Mouse (Mus musculus) urinary bladder, adult 2 months (tissue): Measurements from ENCODE around the gene Ahcyl2. TPM values are rescaled to one million over a fixed set of nuclear protein-coding genes. Genes with fewer than 3 reads are reported as not detected.
"Not testable (repeated sequence)": the region's sequence is repeated elsewhere in the genome, so short reads cannot be mapped to it uniquely, and the experiment has no call there.

ENCODE experiments used
- DNase-seq: peaks from one replicate; pipeline ENCODE4 v3.0.0; 2022; ENCODE audit warnings: low spot score
- polyA plus RNA-seq: library from polyadenylated mRNA; depleted of rRNA; stranded (reverse); fragments of >200 nt; gene quantifications from 2 replicates; pipeline ENCODE4 v1.2.3, GENCODE M21; 2012; rRNA removed

Ahcyl2 gene
- 109 and 114 TPM in 2 replicates for polyA plus RNA-seq

DNA sequence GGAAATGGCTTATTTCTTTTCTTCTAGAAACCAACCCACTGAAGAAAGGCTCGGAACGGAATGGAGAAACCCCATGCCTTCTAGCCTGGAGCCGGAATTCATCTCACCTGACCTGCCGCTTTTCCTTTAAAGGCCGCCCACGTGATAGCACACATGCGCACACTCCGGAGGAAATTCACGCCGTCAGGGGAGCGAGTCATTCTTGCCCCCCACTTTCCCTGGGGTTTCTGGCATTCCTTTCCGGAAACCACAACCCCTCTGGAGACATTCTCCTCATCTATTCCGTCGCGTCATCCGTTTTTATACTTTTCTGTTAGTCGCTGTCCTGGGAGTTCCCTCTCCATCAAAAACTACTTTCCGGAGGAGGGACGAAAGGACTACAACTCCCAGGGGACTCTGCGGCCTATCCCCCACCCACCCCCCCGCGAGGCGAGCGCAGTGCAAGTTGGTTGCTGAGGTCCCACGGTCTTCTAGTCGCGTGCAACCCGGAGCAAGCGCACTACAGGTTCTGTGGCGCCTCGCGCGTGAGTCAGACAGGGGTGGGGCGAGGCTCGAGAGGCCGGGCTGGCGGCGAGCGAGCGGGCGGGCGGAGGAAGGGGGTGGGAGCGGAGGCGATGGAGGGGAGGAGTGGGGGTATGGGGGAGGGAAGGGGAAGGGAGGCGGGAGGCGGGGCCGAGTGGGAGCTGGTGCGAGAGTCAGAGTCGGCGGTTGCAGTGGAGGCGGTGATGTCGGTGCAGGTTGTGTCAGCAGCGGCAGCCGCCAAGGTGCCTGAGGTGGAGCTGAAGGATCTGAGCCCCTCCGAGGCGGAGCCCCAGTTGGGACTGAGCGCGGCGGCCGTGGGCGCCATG lies at the start of gene Ahcyl2:
Gene Ahcyl2 (plus strand): TSS at position 199 of the 848 bp plus-strand sequence.
- DNase-seq = peak; percentile 85

DNA sequence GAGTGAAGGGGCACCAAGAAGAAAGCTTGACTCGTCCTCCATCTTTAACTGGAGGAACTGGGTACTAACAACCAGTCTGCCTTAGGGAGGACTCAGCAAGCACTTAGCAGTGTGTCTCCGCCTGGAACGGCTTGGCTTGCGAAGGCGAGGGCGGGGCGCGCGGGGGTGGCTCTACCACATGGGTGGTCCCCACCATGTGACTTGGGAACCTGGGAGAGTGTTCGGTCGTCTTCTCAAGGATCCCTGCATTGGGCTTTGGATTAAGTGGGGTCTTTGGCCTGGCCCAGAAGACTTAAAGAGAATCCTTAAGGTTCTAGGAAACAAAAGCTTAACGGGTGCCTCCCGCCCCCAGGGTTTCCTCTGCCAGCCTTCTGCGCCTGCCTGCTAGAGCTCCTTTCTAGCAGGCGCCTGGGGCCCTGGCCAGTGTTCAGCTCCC lies 48.9 kb upstream of the Ahcyl2 start:
- DNase-seq = no peak

DNA sequence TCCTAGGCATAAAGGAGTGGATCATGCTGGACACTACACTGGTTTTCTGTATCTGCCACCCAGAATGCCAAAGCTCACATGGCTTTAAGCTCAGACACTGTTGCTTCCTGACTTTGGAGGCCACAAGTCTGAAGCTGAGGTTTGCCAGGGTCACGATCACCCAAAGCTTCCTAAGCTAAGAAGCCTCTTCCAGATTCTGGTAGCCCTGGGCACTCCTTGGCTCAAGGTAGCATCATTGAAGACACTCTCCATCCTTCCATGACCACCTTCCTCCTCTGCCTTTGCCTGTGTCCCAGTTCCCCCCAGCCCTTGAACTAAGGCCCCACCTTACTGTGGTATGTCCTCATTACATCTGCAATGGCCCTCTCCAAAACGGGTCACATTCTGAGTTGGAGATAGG lies 45.9 kb upstream of the Ahcyl2 start:
- DNase-seq = no peak

DNA sequence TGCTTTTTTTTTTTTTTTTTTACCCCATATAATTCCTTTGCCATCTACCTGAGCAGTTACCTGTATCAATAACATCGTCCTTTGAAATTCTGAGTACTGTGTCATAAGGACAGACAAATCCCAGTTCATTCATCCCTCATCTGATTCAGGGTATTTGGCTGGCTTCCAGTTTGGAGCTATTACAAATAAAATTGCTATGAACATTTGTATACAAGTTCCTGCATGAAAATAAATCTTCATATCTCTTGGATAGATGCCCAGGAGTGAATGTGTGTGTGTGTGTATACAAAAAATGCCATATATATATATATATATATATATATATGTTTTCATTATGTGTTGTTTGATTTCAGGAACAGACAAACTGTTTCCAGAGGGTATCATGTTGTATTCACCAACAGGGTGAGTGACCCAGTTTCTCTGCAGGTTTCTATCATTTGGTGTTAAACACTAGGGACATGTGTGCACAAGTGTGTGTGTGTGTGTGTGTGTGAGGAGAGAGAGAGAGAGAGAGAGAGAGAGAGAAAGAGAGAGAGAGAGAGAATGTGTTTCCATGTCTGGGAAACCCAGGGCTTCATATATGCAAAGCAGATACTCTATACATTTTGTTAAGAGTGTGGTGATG lies 41.1 kb upstream of the Ahcyl2 start:
- DNase-seq = no peak

DNA sequence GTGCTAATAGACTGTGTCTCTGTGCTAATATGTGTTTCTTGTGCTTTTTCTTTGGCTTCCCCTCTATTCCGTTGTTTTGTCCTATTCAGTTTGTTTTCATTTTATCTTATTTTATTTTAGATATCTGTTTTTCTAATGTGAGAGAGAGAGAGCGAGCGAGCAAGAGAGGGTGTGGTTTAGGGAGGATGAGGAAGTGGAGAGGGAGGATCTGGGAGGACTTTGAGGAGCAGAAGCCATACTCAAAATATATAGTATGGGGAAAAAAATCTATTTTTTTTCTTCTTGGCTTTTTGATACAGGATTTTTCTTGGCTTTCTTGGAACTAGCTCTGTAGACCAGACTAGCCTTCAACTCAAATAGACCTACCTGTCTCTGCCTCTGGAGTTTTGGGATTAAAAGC lies 39.8 kb upstream of the Ahcyl2 start:
- no peak for DNase-seq

DNA sequence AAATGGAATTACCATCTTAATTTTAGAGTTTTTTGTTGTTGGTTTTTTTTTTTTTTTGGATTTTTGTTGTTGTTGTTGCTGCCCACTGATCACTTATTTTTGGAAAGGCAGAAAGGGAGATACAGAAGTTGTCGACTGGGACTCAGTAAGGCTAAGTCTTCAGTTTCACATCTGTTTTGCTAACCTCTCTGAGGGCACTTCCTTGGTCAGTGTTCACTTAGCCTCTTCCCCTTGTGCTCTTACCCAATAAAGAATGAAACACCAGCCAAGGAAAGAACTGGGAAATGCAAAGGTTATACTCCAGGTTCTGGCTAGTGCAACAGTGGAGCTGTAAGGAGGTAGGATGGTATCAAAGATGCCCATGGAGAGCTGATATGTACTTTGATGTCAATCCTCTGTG lies 38.3 kb upstream of the Ahcyl2 start:
- DNase-seq = no peak

DNA sequence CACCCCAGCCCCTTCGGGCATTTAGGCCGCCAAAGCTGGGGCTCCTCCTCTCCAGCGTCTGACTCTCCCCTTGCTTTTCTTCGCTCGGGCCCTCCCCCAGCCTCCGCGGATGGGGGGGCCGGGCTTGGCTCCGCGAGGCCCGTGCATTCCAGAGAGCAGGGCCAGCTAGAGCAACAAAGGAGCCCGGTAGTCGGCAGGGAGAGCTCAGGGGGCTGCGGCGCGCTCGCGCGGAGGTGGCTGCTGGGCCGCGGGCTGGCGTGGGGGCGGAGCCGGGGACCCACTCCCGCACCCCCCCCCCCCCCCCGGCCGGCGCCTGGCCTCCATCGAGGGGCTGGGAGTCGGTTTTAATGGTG lies 32.5 kb upstream of the Ahcyl2 start, which contains the start of gene Smo:
Gene Smo (plus strand): TSS at position 168 of the 353 bp plus-strand sequence.
- DNase-seq = peak; percentile 74

DNA sequence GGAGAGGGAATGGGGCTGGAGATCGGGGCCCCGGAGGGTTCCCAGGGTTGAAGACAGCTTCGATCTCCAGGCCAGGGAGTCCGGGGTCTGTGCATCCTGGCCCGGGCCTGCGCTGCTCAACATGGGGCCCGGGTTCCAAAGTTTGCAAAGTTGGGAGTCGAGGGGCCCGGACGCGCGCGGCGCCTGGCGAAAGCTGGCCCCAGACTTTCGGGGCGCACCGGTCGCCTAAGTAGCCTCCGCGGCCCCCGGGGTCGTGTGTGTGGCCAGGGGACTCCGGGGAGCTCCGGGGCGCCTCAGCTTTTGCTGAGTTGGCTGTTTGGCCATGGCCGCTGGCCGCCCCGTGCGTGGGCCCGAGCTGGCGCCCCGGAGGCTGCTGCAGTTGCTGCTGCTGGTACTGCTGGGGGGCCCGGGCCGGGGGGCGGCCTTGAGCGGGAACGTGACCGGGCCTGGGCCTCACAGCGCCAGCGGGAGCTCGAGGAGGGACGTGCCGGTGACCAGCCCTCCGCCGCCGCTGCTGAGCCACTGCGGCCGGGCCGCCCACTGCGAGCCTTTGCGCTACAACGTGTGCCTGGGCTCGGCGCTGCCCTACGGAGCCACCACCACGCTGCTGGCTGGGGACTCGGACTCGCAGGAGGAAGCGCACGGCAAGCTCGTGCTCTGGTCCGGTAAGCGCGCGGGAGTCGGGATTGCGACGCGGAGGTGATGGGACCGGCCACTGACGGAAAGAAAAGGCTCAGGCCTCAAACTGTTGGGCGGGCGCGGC lies 31.9 kb upstream of the Ahcyl2 start:
- DNase-seq = peak; percentile 60

DNA sequence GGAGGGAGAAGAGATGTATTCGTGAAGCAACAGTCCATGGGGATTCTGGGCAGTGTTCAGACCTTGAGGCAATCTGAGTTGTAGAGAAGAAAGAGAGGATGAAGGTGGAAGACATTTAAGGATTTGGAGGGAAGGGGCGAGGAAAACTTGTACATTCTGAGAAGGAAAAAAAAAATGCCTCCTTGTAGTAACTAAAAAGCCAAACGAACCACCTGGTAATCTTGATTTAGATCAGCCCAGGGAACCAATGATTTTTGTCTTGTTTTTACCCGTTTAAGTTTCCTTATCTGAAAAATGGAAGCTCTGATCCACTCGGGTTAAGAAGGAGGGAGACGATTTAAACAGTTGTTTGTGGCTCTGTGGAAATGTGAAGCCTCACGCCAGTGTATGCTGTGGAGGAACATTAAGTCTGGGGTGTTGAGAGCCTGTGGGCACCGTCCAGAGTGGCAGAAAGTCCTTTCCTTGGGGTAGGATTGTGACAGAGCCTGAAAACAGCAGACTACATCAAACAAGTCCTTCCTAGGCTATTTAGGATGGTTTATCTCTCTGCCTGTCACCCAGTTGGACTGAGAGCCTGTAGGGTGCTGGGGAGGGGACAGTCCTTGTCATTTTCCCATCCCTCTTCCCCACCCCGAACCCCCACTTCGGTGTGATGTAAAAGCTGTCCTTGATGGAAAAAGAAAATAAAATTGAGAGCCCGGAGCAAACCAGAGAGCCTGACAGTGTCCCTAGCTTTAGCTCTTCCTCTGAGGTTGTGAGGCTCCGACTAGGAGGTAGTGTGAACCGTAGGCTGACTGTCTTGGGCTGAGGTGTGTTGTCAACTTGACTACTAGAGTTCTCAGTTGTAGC lies 31.0 kb upstream of the Ahcyl2 start:
- DNase-seq = no peak

DNA sequence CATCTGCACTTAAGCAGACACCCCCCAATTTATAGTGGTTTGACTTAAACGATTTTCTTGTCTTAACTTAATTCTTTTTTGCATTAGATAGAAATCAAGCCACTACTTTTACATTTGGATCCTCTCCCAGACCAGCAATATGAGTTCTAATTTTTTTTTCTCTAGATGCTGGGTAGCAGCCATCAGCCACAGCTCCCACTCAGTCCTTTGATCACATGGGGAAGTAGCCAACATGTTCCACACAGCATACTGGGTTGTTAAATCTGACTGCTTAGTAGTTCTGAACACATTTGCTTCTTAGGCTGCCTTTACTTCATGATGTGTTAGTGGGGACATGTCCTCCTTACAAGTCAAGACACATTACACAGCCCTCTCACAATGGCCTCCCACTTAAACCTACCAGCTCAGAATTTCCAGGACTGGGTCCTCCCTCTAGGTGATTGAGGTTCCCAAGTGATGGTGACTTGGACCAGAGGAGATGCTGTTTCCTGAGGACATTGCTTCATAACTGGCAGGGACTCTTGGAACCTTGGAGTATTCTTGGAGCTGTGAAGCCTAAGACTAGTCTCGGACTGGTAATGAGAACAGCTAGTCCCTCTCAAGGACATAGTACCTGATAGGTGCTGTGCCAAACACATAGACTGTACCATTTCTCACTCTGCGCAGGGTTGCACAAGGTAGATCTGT lies 16.2 kb upstream of the Ahcyl2 start:
- DNase-seq = no peak

DNA sequence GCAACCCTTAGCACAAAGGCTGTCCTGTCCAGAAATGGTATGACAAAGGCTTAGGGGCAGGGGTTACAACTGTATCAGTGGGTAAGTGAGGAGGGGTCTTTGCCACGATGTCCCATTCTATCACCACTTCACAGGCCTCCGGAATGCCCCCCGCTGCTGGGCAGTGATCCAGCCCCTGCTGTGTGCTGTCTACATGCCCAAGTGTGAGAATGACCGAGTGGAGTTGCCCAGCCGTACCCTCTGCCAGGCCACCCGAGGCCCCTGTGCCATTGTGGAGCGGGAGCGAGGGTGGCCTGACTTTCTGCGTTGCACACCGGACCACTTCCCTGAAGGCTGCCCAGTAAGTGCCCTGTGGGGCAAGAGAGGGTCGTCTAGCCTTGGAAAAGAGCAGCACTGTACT lies 14.5 kb upstream of the Ahcyl2 start:
- DNase-seq = no peak

DNA sequence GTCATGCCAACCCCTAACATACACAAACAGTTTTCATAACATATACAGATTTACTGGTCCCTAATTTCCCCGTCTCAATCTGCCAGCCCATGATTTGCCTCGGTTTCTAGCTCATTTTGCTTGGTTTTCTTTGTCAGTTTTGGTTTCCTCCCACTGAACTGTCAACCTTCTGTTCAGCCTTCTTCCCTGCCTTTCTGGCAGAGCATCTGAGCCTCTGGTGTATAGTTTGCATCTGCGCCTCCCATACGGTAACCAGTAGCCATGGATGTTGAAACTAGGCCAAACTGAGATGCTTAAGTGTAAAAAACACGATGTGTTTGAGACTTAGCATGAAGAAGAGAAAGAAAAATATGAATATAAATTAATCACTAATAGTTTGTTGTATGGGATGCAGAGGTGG lies 11.8 kb upstream of the Ahcyl2 start:
- no peak for DNase-seq

DNA sequence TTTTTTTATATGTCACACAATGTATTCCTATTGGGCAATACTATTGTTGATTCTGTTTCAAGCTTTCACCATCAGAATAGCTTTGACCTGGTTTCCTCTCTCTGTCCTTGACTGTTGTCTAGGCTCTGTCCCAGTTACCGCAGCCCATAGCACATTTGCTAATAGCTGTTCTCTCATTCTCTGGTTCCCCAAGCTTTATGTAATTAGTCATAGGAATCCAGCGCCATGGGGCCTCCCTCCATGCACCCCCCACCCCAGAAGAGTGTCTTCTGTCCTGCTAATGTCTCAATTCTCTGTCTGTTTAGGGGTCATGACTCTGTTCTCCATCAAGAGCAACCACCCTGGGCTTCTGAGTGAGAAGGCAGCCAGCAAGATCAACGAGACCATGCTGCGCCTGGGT lies 11.3 kb upstream of the Ahcyl2 start:
- DNase-seq = no peak

DNA sequence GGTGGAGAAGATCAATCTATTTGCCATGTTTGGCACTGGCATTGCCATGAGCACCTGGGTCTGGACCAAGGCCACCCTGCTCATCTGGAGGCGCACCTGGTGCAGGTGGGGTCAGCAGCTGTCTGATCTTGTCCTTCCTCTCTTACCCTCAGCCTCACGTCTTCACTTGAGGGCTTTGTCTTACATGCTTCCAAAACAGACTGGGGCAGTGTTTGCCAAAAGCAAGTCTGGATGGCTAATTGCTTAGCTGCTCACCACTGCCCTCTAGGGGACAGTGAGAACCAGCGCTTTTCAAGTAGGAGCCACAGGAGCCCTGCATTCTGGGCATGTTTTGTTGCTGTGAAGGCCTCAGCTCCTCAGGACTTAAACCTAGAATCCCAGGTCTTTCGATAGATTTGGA lies 9.4 kb upstream of the Ahcyl2 start:
- DNase-seq = no peak

DNA sequence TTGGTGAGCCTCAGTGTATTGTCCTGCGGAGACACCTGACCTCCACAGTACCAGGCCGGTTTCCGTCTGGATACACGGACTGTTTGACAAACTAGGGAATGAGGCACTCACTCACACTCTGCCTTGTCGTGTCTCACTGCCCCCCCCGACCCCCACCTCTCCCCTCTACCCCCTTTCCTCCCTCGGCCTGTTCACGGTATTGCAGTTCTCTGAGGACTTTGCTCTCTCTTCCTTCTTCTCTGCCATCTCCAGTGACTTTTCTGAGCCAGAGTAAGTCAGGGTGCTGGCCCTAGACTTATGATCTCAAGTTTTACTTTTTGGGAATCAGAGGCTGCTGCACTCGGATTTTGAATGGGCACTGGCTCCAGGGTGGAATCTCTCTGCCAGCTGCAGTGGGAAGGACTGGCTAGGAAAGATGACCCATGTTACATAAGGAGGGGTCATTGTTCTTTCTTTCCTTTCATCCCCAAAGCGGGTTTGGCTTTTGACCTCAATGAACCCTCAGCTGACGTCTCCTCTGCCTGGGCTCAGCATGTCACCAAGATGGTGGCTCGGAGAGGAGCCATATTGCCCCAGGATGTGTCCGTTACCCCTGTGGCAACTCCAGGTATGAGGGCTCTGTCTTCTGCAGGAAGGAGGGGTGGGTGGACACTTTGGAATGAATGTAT lies 8.7 kb upstream of the Ahcyl2 start:
- DNase-seq = no peak

DNA sequence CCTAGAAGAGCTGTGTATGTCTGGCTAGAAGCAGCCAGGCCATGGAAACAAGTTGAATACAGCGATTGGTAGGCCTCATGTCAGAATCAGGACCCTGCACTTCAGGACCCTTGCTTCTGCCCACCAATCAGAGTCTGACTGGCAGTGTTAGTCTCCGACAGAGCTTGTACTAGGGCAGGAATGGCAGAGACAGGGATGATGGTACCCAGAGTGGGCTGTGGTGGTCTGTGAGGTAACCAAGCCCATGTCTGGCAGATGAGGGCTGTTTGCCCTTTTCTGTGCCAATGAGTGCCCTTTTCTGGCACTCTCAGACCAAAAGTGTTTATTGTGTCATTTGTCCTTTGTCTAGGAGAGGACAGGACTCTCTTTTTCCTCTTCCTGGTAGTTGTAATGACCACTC lies 7.4 kb upstream of the Ahcyl2 start:
- DNase-seq = not testable (repeated sequence)

DNA sequence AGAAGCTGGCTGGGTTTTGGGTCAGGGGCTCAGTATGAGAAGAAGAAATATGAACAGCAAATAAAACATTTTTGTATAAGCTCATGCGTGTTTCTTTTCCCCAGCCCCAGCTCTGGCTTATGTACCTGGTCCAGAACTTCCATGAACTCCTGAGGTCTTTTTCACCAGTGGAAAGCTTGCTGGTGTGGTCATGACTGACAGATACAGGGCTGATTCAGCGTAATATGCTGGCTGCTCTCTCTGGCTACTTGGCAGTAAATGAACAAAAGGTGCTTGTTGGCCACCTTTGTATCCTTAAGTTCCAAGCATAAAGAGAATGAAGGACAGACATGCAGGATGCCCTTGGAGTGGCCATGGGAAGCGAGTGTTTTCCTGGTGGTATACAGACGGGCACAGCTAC lies 6.5 kb upstream of the Ahcyl2 start:
- DNase-seq = no peak

DNA sequence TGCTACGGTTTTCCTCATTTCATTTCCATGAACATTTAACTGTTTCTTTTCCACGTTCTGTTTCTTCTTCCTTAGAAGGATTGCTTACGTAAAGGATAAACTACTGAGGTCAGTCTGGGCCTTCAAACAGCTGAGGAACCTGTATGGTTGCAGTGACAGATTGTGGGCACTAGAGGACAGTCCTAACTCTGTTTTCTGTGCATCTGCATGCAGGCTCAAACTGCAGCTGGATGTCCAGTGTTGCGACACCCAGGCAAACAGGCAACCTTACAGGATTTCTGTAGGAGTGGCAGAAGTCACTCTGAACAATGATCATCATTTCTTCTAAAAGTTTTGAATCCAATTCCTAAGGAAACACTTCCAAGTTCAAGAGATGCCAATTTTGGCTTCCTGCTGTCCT lies 5.3 kb upstream of the Ahcyl2 start:
- DNase-seq = no peak

DNA sequence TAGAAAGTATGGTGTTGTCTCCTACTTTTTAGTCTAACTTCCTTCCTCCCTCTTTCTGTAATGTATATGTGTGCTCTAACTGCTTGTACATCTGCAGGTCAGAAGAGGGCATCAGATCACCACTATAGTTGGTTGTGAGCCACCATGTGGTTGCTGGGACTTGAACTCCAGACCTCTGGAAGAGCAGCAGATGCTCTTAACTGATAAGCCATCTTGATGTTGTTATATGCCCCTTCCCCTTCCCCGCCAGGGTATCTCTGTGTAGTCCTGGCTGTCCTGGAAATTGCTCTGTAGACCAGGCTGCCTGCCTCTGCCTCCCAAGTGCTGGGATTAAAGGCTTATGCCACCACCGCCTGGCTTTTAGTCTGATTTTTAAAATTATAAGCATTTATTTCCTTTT lies 937 bp upstream of the Ahcyl2 start:
- DNase-seq = no peak

DNA sequence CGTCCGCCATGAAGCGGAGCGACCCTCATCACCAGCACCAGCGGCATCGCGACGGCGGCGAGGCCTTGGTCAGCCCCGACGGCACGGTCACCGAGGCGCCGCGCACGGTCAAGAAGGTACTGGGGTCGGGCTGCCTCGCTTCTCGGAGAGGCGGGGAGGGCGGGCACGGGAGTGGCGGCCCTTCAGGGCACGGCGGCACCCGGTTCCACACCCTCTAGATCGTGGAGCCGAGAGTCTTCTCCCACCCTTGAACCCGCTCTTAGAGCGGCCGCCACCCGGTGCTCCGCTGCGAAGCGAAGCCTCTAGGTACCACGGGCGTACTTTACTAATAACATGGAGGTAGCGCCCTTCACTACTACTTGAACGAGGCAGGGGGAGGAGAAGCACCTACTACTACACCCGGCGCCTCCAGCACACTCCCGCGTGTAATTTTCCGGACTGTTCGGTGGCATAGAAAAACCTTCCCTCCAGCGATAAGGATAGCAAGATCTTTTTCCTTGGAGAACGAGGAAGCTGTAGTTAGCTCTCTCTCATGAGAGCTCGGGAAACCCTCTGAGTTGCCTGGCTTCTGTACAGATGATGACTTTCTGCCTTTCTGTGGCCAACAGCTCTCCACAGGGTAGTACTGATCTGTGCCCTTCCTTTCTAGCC lies 1.1 kb downstream of the Ahcyl2 start:
- peak; percentile 63 for DNase-seq
